Mouse (Mus musculus): ENCODE data around the gene Ptgir. TPM values are rescaled to one million over a fixed set of nuclear protein-coding genes. Genes with fewer than 3 reads are reported as not detected.

The Ptgir gene
- polyA plus RNA-seq, 1 experiment = 0.11 TPM

- no peaks in the 10 kb centered on the region for H3K27me3 ChIP-seq (ENCODE audit: control insufficient read depth, insufficient read depth, low read length)
- H3K27ac ChIP-seq (ENCODE audit: insufficient read depth, low read length) = no peak overlapping the region
- 23% methylated on average over 10 of the region's 10 CpGs for WGBS
- H3K4me1 ChIP-seq (ENCODE audit: control insufficient read depth, insufficient read depth, low read length) = peaks cover 36% of the 10 kb centered on the region
- TF ChIP-seq POLR2A (IDR thresholded peaks at IDR 0.05; ENCODE audit: borderline replicate concordance, insufficient read depth, low read length) (0 out of 2 replicates have a peak, but pooled peaks have one; percentile 23), CTCF (IDR thresholded peaks at IDR 0.05; ENCODE audit: borderline replicate concordance, insufficient read depth, low read depth, low read length) (peak; percentile 87)
- peak; percentile 71 to 77 for DNase-seq
- H3K4me3 ChIP-seq (replicated peaks; ENCODE audit: insufficient read depth, low read depth, low read length) = no peak overlapping the region
Observed at GRCm38 (mm10) chr7:16913806-16914452, 7.6 kb downstream of the Ptgir start.

DNA sequence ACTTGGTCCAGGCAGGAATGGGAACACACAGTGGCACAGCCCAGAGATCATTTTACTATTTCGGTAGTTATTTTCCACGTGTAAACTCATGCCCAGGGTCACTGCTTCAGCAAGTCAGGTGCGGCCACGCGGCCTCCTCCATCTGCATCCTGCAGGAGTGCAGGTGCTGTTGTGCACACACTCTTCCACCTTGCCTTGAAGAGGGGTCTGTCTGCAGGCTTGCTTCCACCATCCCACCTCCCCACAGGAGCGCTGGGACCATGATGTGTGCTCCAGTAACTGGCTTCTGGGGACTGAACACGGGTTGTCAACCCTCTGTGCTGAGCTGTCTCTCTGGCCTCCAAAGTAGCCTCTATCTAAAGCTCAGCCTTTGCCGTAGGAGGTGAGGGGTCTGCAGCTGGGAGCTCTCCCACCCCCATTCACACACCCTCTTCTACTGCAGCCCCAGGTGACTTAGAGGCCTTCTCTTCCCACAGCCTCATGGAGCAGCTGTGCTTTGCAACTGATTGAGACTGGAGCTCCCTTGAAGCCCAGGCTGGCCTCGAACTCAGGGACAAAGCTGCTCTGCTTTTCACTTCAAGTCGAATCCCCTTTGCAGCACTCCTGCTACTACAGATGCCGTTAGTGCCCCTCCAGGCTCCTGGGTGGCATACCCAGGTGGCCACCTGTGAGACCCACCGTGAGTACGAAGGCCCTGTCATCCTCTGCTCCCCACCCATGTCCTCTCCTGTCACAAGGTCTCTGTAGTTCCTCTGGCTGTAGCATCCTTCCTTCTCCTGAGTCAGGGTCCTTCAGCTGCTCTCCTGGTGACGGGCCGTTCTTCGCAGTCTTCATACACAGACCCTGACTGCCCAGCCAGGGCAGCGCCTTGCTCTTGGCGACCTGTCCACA, 8.4 kb downstream of the Ptgir start:
- Histone ChIP-seq H3K4me3 (replicated peaks; ENCODE audit: insufficient read depth, low read depth, low read length) (no peak overlapping the region), H3K4me1 (ENCODE audit: control insufficient read depth, insufficient read depth, low read length) (peaks cover 42% of the 10 kb centered on the region), H3K27ac (ENCODE audit: insufficient read depth, low read length) (no peak overlapping the region), H3K27me3 (ENCODE audit: control insufficient read depth, insufficient read depth, low read length) (no peaks in the 10 kb centered on the region)
- TF ChIP-seq CTCF (IDR thresholded peaks at IDR 0.05; ENCODE audit: borderline replicate concordance, insufficient read depth, low read depth, low read length) = no peak
- TF ChIP-seq POLR2A (IDR thresholded peaks at IDR 0.05; ENCODE audit: borderline replicate concordance, insufficient read depth, low read length) = no peak
- peak in 1 of 2 experiments; percentile 34 for DNase-seq
- WGBS = 77% methylated on average over 18 of the region's 18 CpGs

- 37% methylated on average over 32 of the region's 32 CpGs for WGBS
- Histone ChIP-seq H3K27me3 (ENCODE audit: control insufficient read depth, insufficient read depth, low read length) (no peaks in the 10 kb centered on the region), H3K4me3 (replicated peaks; ENCODE audit: insufficient read depth, low read depth, low read length) (no peak overlapping the region), H3K27ac (ENCODE audit: insufficient read depth, low read length) (no peak overlapping the region), H3K4me1 (ENCODE audit: control insufficient read depth, insufficient read depth, low read length) (peaks cover 46% of the 10 kb centered on the region)
- peak; percentile 45 to 58 for DNase-seq
- no peak for TF ChIP-seq POLR2A (IDR thresholded peaks at IDR 0.05; ENCODE audit: borderline replicate concordance, insufficient read depth, low read length)
- TF ChIP-seq CTCF (IDR thresholded peaks at IDR 0.05; ENCODE audit: borderline replicate concordance, insufficient read depth, low read depth, low read length) = no peak
Observed at GRCm38 (mm10) chr7:16915461-16916340, 9.4 kb downstream of the Ptgir start.

- TF ChIP-seq POLR2A (IDR thresholded peaks at IDR 0.05; ENCODE audit: borderline replicate concordance, insufficient read depth, low read length) = no peak
- Histone ChIP-seq H3K4me1 (ENCODE audit: control insufficient read depth, insufficient read depth, low read length) (peaks cover 46% of the 10 kb centered on the region), H3K4me3 (replicated peaks; ENCODE audit: insufficient read depth, low read depth, low read length) (no peak overlapping the region), H3K27me3 (ENCODE audit: control insufficient read depth, insufficient read depth, low read length) (no peaks in the 10 kb centered on the region), H3K27ac (ENCODE audit: insufficient read depth, low read length) (no peak overlapping the region)
- WGBS = 45% methylated on average over 30 of the region's 30 CpGs
- DNase-seq = peak; percentile 55 to 62
Observed at GRCm38 (mm10) chr7:16916342-16917265, 10.3 kb downstream of the Ptgir start.

GRCm38 (mm10) chr7:16917447-16917846, 11.2 kb downstream of the Ptgir start:
- H3K27ac ChIP-seq (ENCODE audit: insufficient read depth, low read length) = 0 out of 2 replicates have a peak overlapping the region, but pooled peaks have one; percentile 25
- peaks cover 46% of the 10 kb centered on the region for H3K4me1 ChIP-seq (ENCODE audit: control insufficient read depth, insufficient read depth, low read length)
- H3K4me3 ChIP-seq (replicated peaks; ENCODE audit: insufficient read depth, low read depth, low read length) = no peak overlapping the region
- TF ChIP-seq CTCF (IDR thresholded peaks at IDR 0.05; ENCODE audit: borderline replicate concordance, insufficient read depth, low read depth, low read length) (no peak), POLR2A (IDR thresholded peaks at IDR 0.05; ENCODE audit: borderline replicate concordance, insufficient read depth, low read length) (no peak)
- H3K27me3 ChIP-seq (ENCODE audit: control insufficient read depth, insufficient read depth, low read length) = no peaks in the 10 kb centered on the region
- DNase-seq = peak in 1 of 2 experiments; percentile 33
- WGBS = 38% methylated on average over 11 of the region's 11 CpGs

GRCm38 (mm10) chr7:16918014-16918413, 11.7 kb downstream of the Ptgir start:
- peak; percentile 46 to 49 for DNase-seq
- WGBS = 4% methylated on average over 9 of the region's 9 CpGs
- TF ChIP-seq CTCF (IDR thresholded peaks at IDR 0.05; ENCODE audit: borderline replicate concordance, insufficient read depth, low read depth, low read length) (no peak), POLR2A (IDR thresholded peaks at IDR 0.05; ENCODE audit: borderline replicate concordance, insufficient read depth, low read length) (no peak)
- no peaks in the 10 kb centered on the region for H3K27me3 ChIP-seq (ENCODE audit: control insufficient read depth, insufficient read depth, low read length)
- peaks cover 46% of the 10 kb centered on the region for H3K4me1 ChIP-seq (ENCODE audit: control insufficient read depth, insufficient read depth, low read length)
- H3K27ac ChIP-seq (ENCODE audit: insufficient read depth, low read length) = peak overlapping the region; percentile 25; the same call in 1 of the 2 replicates
- H3K4me3 ChIP-seq (replicated peaks; ENCODE audit: insufficient read depth, low read depth, low read length) = no peak overlapping the region
